Mouse (Mus musculus) spleen, adult 2 months (tissue): ENCODE data around the gene Madd. TPM values are rescaled to one million over a fixed set of nuclear protein-coding genes. Genes with fewer than 3 reads are reported as not detected.
A peak's percentile ranks its signal among the peaks of the same experiment; 100 is the strongest.

Experiments
- DNase-seq, 2 experiments: peaks; one replicate each; pipeline versions ENCODE4 v3.0.0 to v3.0.0-alpha.2; 2012 to 2021; ENCODE audit warnings: low spot score in 2 of 2, low read depth in 1 of 2
- H3K27ac ChIP-seq: fragments of 200-500 bp; 2 replicates; pipeline ENCODE4 v1.5.1; 2012; ENCODE audit warnings: low read length, inconsistent platforms; ENCODE audit not compliant: insufficient read depth
- H3K27me3 ChIP-seq: fragments of 200-500 bp; 2 replicates; pipeline ENCODE4 v1.6.1; 2012; ENCODE audit warnings: mild to moderate bottlenecking, moderate library complexity, low read length, inconsistent platforms; ENCODE audit not compliant: control insufficient read depth, insufficient read depth
- H3K36me3 ChIP-seq: fragments of 200-500 bp; 2 replicates; pipeline ENCODE4 v1.6.1; 2012; ENCODE audit warnings: mild to moderate bottlenecking, low read length, inconsistent platforms; ENCODE audit not compliant: control insufficient read depth, insufficient read depth
- H3K4me1 ChIP-seq: fragments of 200-500 bp; 2 replicates; pipeline ENCODE4 v1.6.1; 2011; ENCODE audit warnings: inconsistent platforms; ENCODE audit not compliant: control insufficient read depth, insufficient read depth, insufficient read length
- H3K4me3 ChIP-seq: fragments of 200-500 bp; 2 replicates; pipeline ENCODE4 v1.5.1; 2011; ENCODE audit warnings: mild to moderate bottlenecking, inconsistent platforms; ENCODE audit not compliant: insufficient read depth, insufficient read length; ENCODE audit errors: extremely low read depth
- CTCF ChIP-seq: fragments of 200-500 bp; IDR thresholded peaks from 2 replicates; pipeline ENCODE4 v1.5.1; 2011; ENCODE audit warnings: mild to moderate bottlenecking, inconsistent platforms; ENCODE audit not compliant: insufficient read depth, insufficient read length, insufficient replicate concordance; ENCODE audit errors: extremely low read depth
- POLR2A ChIP-seq: fragments of 200-500 bp; IDR thresholded peaks from 2 replicates; pipeline ENCODE4 v1.6.1; 2011; ENCODE audit warnings: low read depth, low read length, inconsistent platforms
- WGBS: fragments of 180-500 bp; shearing (Covaris S2); methylation state at CpG from one replicate; pipeline ENCODE4 v1.1.7; 2018; 5-methylcytosine and 5-hydroxymethylcytosine counted together
- polyA plus RNA-seq: library from polyadenylated mRNA; depleted of rRNA; stranded (reverse); fragments of >200 nt; gene quantifications from 2 replicates; pipeline ENCODE4 v1.2.3, GENCODE M21; 2012; rRNA removed

Madd gene
- polyA plus RNA-seq, result 34.4 and 37.3 TPM in 2 replicates

DNA sequence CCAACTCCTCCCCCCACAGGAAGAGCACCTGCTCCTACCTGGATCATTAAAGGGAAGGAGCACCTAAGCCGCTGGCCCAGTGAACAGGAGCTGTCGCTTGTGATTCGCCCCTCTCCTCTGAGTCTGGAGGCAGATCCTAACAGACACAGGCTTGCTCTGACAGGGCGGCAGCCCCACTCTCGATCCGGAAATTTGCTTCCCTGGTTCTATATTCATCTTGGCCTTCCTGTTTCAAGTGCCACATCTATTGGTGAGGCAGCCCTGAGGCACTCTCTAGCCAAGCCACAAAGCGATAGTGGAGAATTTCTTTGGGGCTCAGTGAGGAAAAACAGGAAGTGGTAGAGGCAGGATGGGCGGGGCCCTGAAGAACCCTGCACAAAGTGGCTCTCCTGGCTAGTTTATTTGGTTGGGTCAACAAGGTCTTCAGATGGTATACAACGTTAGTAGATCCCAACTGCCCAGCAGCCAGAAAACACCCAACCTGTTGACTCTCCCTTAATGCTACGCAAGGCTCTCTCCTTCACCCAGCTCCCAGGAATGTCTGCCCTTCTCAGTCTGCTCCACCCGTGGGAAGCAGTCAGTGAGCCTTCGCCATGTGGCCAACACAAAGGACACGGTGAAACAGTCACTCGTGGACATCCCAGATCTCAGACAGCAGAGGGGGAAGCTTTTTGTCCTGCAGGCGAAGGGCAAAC lies at the start of gene Madd:
Gene Madd, minus strand, starts transcription at position 127 of the 695 bp plus-strand sequence.
- TF ChIP-seq CTCF (no peak), POLR2A (peak; percentile 34)
- 21% methylated on average over 15 of the region's 15 CpGs for WGBS
- Histone ChIP-seq H3K4me1 (peaks cover 13% of the 10 kb centered on the region), H3K4me3 (peak within 1 kb of the TSS; percentile 70), H3K36me3 (peaks cover 3% of the 10 kb centered on the region; the same call in 1 of the 2 replicates), H3K27ac (peak within 1 kb of the TSS; percentile 93), H3K27me3 (no peaks in the 10 kb centered on the region)
- peak; percentile 70 to 78 for DNase-seq

DNA sequence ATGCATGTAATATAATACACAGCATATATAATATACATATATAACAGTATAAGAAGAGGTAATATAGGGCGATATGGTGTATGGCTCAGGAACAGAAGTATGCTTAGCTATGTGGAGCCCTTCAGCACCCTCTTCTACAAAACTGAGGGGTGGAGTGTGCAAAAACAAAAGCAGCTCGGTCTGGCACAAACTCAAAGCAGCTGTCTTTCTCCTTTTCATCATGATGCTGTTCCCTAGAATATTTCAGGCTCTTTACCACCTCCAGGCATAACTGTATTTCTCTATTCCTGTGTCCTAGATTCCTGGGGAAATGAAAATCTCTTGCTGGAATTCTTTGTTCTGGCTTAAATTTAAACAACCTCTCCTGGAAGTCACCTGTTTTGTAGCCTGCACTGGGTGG lies 46.1 kb upstream of the Madd start:
- Histone ChIP-seq H3K27ac (no peak overlapping the region), H3K4me3 (no peak overlapping the region), H3K36me3 (peaks cover 5% of the 10 kb centered on the region; the same call in 1 of the 2 replicates), H3K4me1 (no peaks in the 10 kb centered on the region), H3K27me3 (no peaks in the 10 kb centered on the region)
- DNase-seq, result no peak
- WGBS, result 84% methylated on average over 2 of the region's 2 CpGs
- TF ChIP-seq POLR2A (no peak), CTCF (no peak)

DNA sequence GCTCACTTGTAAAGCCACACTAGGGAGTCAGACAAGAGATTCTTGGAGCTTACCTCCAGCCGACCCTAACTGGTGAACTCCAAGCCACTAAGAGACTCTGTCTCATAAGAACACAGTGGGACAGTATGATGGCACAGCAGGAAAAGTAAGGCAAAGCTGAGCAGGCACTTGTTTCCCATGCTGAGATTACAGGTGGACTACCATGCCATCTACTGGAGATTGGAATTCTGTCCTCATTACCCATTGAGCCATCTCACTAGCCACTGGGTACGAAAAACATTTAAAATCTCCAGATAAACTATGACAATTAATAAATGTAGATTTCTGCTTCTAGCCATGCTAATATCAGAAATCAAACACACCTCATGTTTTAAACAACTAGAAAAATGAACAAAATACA lies 40.0 kb upstream of the Madd start:
- 93% methylated on average over 2 of the region's 2 CpGs for WGBS
- DNase-seq, result no peak
- Histone ChIP-seq H3K4me1 (no peaks in the 10 kb centered on the region), H3K27me3 (no peaks in the 10 kb centered on the region), H3K4me3 (no peak overlapping the region), H3K27ac (no peak overlapping the region), H3K36me3 (peaks cover 1% of the 10 kb centered on the region)
- TF ChIP-seq CTCF (no peak), POLR2A (no peak)

DNA sequence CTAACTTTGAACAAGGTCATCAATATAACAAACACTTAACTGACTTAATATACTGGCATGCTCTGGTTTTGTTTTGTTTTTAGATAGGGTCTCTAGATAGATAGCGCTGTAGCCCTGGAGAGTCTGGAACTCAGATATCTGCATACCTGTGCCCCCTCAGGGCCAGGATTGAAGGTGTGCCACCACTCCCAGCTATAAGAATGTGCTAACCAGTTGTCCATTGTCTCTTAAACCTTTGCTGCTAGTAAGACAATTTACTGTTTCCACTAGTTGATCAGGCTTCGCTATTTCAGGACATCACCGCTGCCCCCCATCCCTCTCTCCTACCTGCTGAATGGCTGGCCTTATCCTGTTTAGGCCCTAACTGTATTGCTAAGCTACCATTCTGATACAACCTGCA lies 36.9 kb upstream of the Madd start:
- WGBS, result 93% methylated on average over 3 of the region's 3 CpGs
- Histone ChIP-seq H3K27me3 (no peaks in the 10 kb centered on the region), H3K36me3 (peaks cover 7% of the 10 kb centered on the region), H3K4me1 (no peaks in the 10 kb centered on the region), H3K4me3 (no peak overlapping the region), H3K27ac (no peak overlapping the region)
- TF ChIP-seq CTCF (no peak), POLR2A (no peak)
- no peak for DNase-seq

DNA sequence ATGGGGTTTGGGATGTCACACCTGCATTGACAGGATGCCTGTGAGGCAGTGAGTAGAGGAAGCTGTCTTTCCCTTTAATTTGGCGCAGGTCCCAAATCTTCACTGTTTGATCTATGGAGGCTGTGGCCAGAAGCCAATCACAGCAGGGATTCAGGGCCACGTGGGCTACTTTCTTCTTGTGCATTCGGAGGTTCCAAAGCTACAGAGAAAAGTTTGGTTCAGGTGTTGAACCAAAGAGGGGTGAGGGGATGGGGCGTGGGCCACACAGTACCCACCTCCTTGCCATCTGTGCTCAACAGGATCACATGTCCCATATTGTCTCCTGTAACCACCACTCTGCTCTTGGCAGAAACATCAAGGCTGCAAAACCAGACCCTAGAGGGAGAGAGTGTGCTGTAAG lies 33.4 kb upstream of the Madd start:
- 73% methylated on average over 4 of the region's 4 CpGs for WGBS
- Histone ChIP-seq H3K27me3 (no peaks in the 10 kb centered on the region), H3K36me3 (peaks cover 9% of the 10 kb centered on the region), H3K4me3 (no peak overlapping the region), H3K4me1 (no peaks in the 10 kb centered on the region), H3K27ac (no peak overlapping the region)
- no peak for DNase-seq
- TF ChIP-seq POLR2A (no peak), CTCF (no peak)

DNA sequence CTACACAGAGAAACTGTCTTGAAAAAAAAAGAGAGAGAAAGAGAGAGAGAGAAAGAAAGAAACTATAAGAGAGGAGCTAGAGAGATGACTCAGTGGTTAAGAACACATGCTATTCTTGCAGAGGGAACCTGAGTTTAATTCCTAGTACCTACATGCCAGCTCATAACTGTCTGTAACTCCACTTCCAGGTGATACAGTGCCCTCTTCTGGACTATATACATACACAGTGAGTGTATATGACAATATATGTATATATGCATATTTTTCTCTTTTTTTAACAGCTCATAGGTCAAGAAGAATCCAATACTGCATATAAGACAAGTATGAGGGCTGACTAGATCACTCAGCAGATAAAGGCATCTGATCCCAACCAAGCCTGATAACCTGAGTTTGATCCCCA lies 29.7 kb upstream of the Madd start:
- Histone ChIP-seq H3K4me3 (no peak overlapping the region), H3K27ac (no peak overlapping the region), H3K27me3 (no peaks in the 10 kb centered on the region), H3K36me3 (peaks cover 18% of the 10 kb centered on the region), H3K4me1 (no peaks in the 10 kb centered on the region)
- TF ChIP-seq POLR2A (no peak), CTCF (no peak)
- no peak for DNase-seq

DNA sequence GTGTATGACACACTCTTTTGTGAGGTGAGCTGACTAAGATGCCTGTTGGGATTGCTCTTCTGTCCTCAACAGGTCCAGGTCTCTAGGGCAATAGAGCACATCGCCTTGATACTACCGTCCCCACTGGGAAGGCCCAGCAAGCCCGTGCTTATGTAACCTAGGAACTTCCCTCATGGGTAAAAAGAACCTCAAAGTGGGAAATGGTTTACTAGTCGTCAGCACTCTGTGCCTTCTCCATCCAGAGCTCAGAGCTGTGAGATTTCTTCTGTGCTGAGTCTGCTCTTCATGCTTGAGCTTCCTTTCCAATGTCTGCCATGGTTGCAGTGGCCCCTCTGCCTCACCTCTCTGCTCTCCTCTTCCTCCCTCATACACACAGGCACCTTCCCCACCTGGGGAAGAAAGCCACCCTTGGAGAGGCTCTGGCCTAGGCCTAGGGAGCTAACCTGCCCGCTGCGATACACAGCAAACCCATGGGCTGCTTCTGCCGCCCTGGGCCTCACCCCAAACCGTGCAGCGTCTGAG lies 22.7 kb upstream of the Madd start:
- Histone ChIP-seq H3K27ac (peak overlapping the region; percentile 68), H3K36me3 (peaks cover 16% of the 10 kb centered on the region)

More for the DNA sequence above, 22.7 kb upstream of the Madd start:
- 69% methylated on average over 9 of the region's 9 CpGs for WGBS
- H3K4me1 ChIP-seq, result peaks cover 5% of the 10 kb centered on the region; the same call in 1 of the 2 replicates
- no peak overlapping the region for H3K4me3 ChIP-seq
- H3K27me3 ChIP-seq, result no peaks in the 10 kb centered on the region
- no peak for TF ChIP-seq POLR2A
- TF ChIP-seq CTCF, result no peak
- no peak for DNase-seq
